Mouse (Mus musculus) retina, embryonic 14.5 days (tissue): ENCODE data around the gene Ndst2.
"Not testable (repeated sequence)": the region's sequence is repeated elsewhere in the genome, so short reads cannot be mapped to it uniquely, and the experiment has no call there.

Experiments used
- DNase-seq: peaks from one replicate; pipeline ENCODE4 v3.0.0-alpha.2; 2015; ENCODE audit warnings: low spot score

The Ndst2 gene

GRCm38 (mm10) chr14:20737306-20737705 lies 2.9 kb upstream of the Ndst2 start:
- peak; percentile 60 for DNase-seq

GRCm38 (mm10) chr14:20735892-20736390 lies 1.6 kb upstream of the Ndst2 start:
- DNase-seq: no peak

- DNase-seq: peak; percentile 21
Observed at GRCm38 (mm10) chr14:20735052-20735451, 690 bp upstream of the Ndst2 start.

- no peak for DNase-seq
Observed at GRCm38 (mm10) chr14:20733041-20733951, 1.1 kb downstream of the Ndst2 start.

GRCm38 (mm10) chr14:20730853-20731602 lies 3.3 kb downstream of the Ndst2 start:
- no peak for DNase-seq

- DNase-seq: no peak
Observed at GRCm38 (mm10) chr14:20729871-20730270, 4.5 kb downstream of the Ndst2 start.

- DNase-seq: no peak
Observed at GRCm38 (mm10) chr14:20725660-20726339, 8.6 kb downstream of the Ndst2 start.

- peak; percentile 81 for DNase-seq
Observed at GRCm38 (mm10) chr14:20724043-20724442, 10.3 kb downstream of the Ndst2 start.

- DNase-seq: no peak
Observed at GRCm38 (mm10) chr14:20723006-20723405, 11.4 kb downstream of the Ndst2 start.

GRCm38 (mm10) chr14:20721371-20721770 lies 13.0 kb downstream of the Ndst2 start:
- DNase-seq: no peak

- DNase-seq: no peak
Observed at GRCm38 (mm10) chr14:20719767-20720166, 14.6 kb downstream of the Ndst2 start.

- no peak for DNase-seq
Observed at GRCm38 (mm10) chr14:20718443-20718842, 15.9 kb downstream of the Ndst2 start.

GRCm38 (mm10) chr14:20713832-20714231 lies 20.5 kb downstream of the Ndst2 start:
- DNase-seq: no peak

GRCm38 (mm10) chr14:20708239-20708638 lies 26.1 kb downstream of the Ndst2 start:
- DNase-seq: no peak

GRCm38 (mm10) chr14:20707201-20708190 lies 26.9 kb downstream of the Ndst2 start, which contains the start of gene Zswim8:
Gene Zswim8, plus strand, starts transcription at chr14:20707552.
- peak; percentile 93 for DNase-seq

GRCm38 (mm10) chr14:20703461-20703860 lies 30.9 kb downstream of the Ndst2 start:
- not testable (repeated sequence) for DNase-seq

GRCm38 (mm10) chr14:20702741-20703381 lies 31.5 kb downstream of the Ndst2 start, which contains the start of gene Chchd1:
Gene Chchd1, plus strand, starts transcription at chr14:20703006.
- peak; percentile 91 for DNase-seq

- DNase-seq: no peak
Observed at GRCm38 (mm10) chr14:20702096-20702740, 32.1 kb downstream of the Ndst2 start.

- no peak for DNase-seq
Observed at GRCm38 (mm10) chr14:20701554-20701953, 32.8 kb downstream of the Ndst2 start.

- no peak for DNase-seq
Observed at GRCm38 (mm10) chr14:20700362-20700761, 34.0 kb downstream of the Ndst2 start.
